ENCODE assay signal across 9 mouse cellular contexts in genomic region chr8:102553348-102553935, GRCm38 (mm10).
DNase-seq lines count a peak whose midpoint lies in the region; ATAC-seq and TF ChIP-seq lines count a peak whose summit lies in the region.
"Had no signal": no experiment of that assay in that cellular context is flagged by ENCODE, and none has a peak within 500 bp of the region (broad histone marks: within the 10 kb centered on the region; RNA-seq: fewer than 3 reads in every experiment).

No protein-coding gene starts in this region.

- ATAC-seq in midbrain, embryonic 11.5 days (ENCODE audit: low FRiP score) = no peak
- ATAC-seq in midbrain, embryonic 13.5 days = no peak
- peak; percentile 75 for ATAC-seq in forebrain, embryonic 15.5 days (replicated peaks)
- ATAC-seq in megakaryocyte, adult 5-6 weeks (ENCODE audit: poor library complexity, severe bottlenecking) = no peak

- H3K4me2 ChIP-seq in midbrain, embryonic 11.5 days = no peak overlapping the region
- H3K4me2 ChIP-seq in midbrain, embryonic 13.5 days (replicated peaks) = no peak overlapping the region
- H3K4me2 ChIP-seq in forebrain, embryonic 15.5 days (replicated peaks) = no peak overlapping the region
- H3K4me2 ChIP-seq: midbrain, embryonic 12.5 days had no signal

- no peak overlapping the region for H3K4me3 ChIP-seq in midbrain, embryonic 11.5 days (ENCODE audit: low read depth, low read length)
- H3K4me3 ChIP-seq in midbrain, embryonic 13.5 days (replicated peaks) = no peak overlapping the region
- H3K4me3 ChIP-seq in forebrain, embryonic 15.5 days = no peak overlapping the region
- H3K4me3 ChIP-seq in layer of hippocampus, adult 2 months = no peak overlapping the region
- no peak overlapping the region for H3K4me3 ChIP-seq in gastrocnemius, adult 2 months
- H3K4me3 ChIP-seq: midbrain, embryonic 12.5 days had no signal

- no peak for TF ChIP-seq CTCF in layer of hippocampus, adult 2 months (conservative IDR thresholded peaks at IDR 0.05)
- no peak for TF ChIP-seq CTCF in gastrocnemius, adult 2 months (IDR thresholded peaks at IDR 0.05)

- H3K9me3 ChIP-seq in midbrain, embryonic 11.5 days (ENCODE audit: control insufficient read depth, low read length) = no peaks in the 10 kb centered on the region
- no peaks in the 10 kb centered on the region for H3K9me3 ChIP-seq in midbrain, embryonic 13.5 days
- no peaks in the 10 kb centered on the region for H3K9me3 ChIP-seq in forebrain, embryonic 15.5 days
- H3K9me3 ChIP-seq: midbrain, embryonic 12.5 days had no signal

- 72% methylated on average over 9 of the region's 9 CpGs for WGBS in midbrain, embryonic 11.5 days
- 55% methylated on average over 9 of the region's 9 CpGs for WGBS in midbrain, embryonic 13.5 days
- 18% methylated on average over 9 of the region's 9 CpGs for WGBS in forebrain, embryonic 15.5 days

- intact Hi-C loops in gastrocnemius, adult 2 months (cut with DNase I) = no loop called here

- no peaks in the 10 kb centered on the region for H3K4me1 ChIP-seq in midbrain, embryonic 11.5 days (ENCODE audit: control insufficient read depth, insufficient read depth, low read length)
- no peaks in the 10 kb centered on the region for H3K4me1 ChIP-seq in midbrain, embryonic 13.5 days (replicated peaks)
- peaks cover 15% of the 10 kb centered on the region for H3K4me1 ChIP-seq in forebrain, embryonic 15.5 days
- H3K4me1 ChIP-seq: midbrain, embryonic 12.5 days had no signal

- no peak overlapping the region for H3K27ac ChIP-seq in midbrain, embryonic 11.5 days (ENCODE audit: low read depth, low read length)
- no peak overlapping the region for H3K27ac ChIP-seq in midbrain, embryonic 13.5 days
- H3K27ac ChIP-seq in forebrain, embryonic 15.5 days (replicated peaks) = peak overlapping the region; percentile 69
- peak overlapping the region; percentile 48; the same call in 1 of the 2 replicates for H3K27ac ChIP-seq in layer of hippocampus, adult 2 months
- H3K27ac ChIP-seq in gastrocnemius, adult 2 months = no peak overlapping the region
- H3K27ac ChIP-seq: midbrain, embryonic 12.5 days had no signal

- DNase-seq in midbrain, embryonic 11.5 days (ENCODE audit: low spot score, missing footprints) = peak; percentile 70
- DNase-seq in layer of hippocampus, adult 2 months (ENCODE audit: low spot score in 2 of 2) = peak; percentile 35 to 36
- peak; percentile 34 to 37 for DNase-seq in right cerebral cortex, adult 2 months (ENCODE audit: low spot score in 2 of 2)
- DNase-seq in spleen, adult 18-20 months = no peak
- no peak for DNase-seq in gastrocnemius, adult 2 months

- no peaks in the 10 kb centered on the region for H3K36me3 ChIP-seq in midbrain, embryonic 11.5 days (ENCODE audit: control insufficient read depth, insufficient read depth, low read length)
- H3K36me3 ChIP-seq in midbrain, embryonic 13.5 days = no peaks in the 10 kb centered on the region
- H3K36me3 ChIP-seq in forebrain, embryonic 15.5 days = no peaks in the 10 kb centered on the region
- H3K36me3 ChIP-seq: midbrain, embryonic 12.5 days had no signal

- no peak overlapping the region for H3K9ac ChIP-seq in midbrain, embryonic 11.5 days (ENCODE audit: low read length)
- H3K9ac ChIP-seq in midbrain, embryonic 13.5 days (replicated peaks) = no peak overlapping the region
- H3K9ac ChIP-seq in forebrain, embryonic 15.5 days (replicated peaks) = no peak overlapping the region
- H3K9ac ChIP-seq: midbrain, embryonic 12.5 days had no signal

- H3K27me3 ChIP-seq in midbrain, embryonic 11.5 days (ENCODE audit: control insufficient read depth, insufficient read depth, low read length) = no peaks in the 10 kb centered on the region
- no peaks in the 10 kb centered on the region for H3K27me3 ChIP-seq in midbrain, embryonic 13.5 days
- no peaks in the 10 kb centered on the region for H3K27me3 ChIP-seq in forebrain, embryonic 15.5 days
- H3K27me3 ChIP-seq: midbrain, embryonic 12.5 days had no signal

Comparison
In these comparisons a context has a peak if more than half of its experiments do, and no peak if none do; other contexts are left out.
1. DNase-seq: peak in midbrain, embryonic 11.5 days (single experiment), layer of hippocampus, adult 2 months (2 of 2) and right cerebral cortex, adult 2 months (2 of 2); none in spleen, adult 18-20 months (0 of 2) and gastrocnemius, adult 2 months (single experiment).
2. H3K27ac ChIP-seq: peak in forebrain, embryonic 15.5 days (single experiment) and layer of hippocampus, adult 2 months (single experiment); none in midbrain, embryonic 11.5 days (single experiment), midbrain, embryonic 13.5 days (single experiment) and gastrocnemius, adult 2 months (single experiment).